Mouse (Mus musculus) forebrain, embryonic 14.5 days (tissue): ENCODE measurements at regions not wholly inside any gene's neighbourhood (a gene's known extent, or its start where the extent isn't known, plus 50 kb on each side); places are given as distances from the start of the nearest gene placed in this dataset.

Source experiments
- ATAC-seq: fragments of 200-750 bp; cut with Nextera tagmentation; 2 replicates; pipeline ENCODE4 v1.8.0; 2017; ENCODE audit warnings: mild to moderate bottlenecking, moderate library complexity
- DNase-seq: peaks from one replicate; pipeline ENCODE4 v3.0.0-alpha.2; 2015; ENCODE audit warnings: low spot score
- H3K27ac ChIP-seq: fragments of 300-500 bp; sonication (generic); 2 replicates; pipeline ENCODE4 v1.5.1; 2014; ENCODE audit warnings: low read depth, mild to moderate bottlenecking, control low read depth, low read length, moderate library complexity
- H3K27me3 ChIP-seq: fragments of 300-500 bp; sonication (generic); replicated peaks from 2 replicates; pipeline ENCODE4 v1.6.1; 2014; ENCODE audit warnings: low read length, control low read depth, mixed read lengths; ENCODE audit not compliant: control insufficient read depth, insufficient read depth
- H3K36me3 ChIP-seq: fragments of 300-500 bp; sonication (generic); 2 replicates; pipeline ENCODE4 v1.6.1; 2014; ENCODE audit warnings: low read length, control low read depth; ENCODE audit not compliant: control insufficient read depth, insufficient read depth
- H3K4me1 ChIP-seq: fragments of 300-500 bp; sonication (generic); 2 replicates; pipeline ENCODE4 v1.6.1; 2014; ENCODE audit warnings: antibody characterized with exemption, low read length, control low read depth; ENCODE audit not compliant: control insufficient read depth, insufficient read depth
- H3K4me2 ChIP-seq: fragments of 300-500 bp; sonication (generic); 2 replicates; pipeline ENCODE4 v1.6.1; 2014; ENCODE audit warnings: mild to moderate bottlenecking, control low read depth, low read length
- H3K4me3 ChIP-seq: fragments of 300-500 bp; sonication (generic); 2 replicates; pipeline ENCODE4 v1.5.1; 2014; ENCODE audit warnings: low read depth, low read length, control low read depth
- H3K9ac ChIP-seq: fragments of 300-500 bp; sonication (generic); 2 replicates; pipeline ENCODE4 v1.6.1; 2014; ENCODE audit warnings: mild to moderate bottlenecking, low read length, control low read depth, moderate library complexity
- H3K9me3 ChIP-seq: fragments of 300-500 bp; sonication (generic); replicated peaks from 2 replicates; pipeline ENCODE4 v1.6.1; 2016; ENCODE audit warnings: low read length, control low read depth, mixed read lengths; ENCODE audit not compliant: control insufficient read depth
- WGBS: fragments of 180-500 bp; shearing (Covaris S2); extraction: QIAGEN DNeasy Blood & Tissue Kit; methylation state at CpG from one replicate; pipeline ENCODE4 v1.1.7; 2014; 5-methylcytosine and 5-hydroxymethylcytosine counted together

- Histone ChIP-seq H3K36me3 (no peaks in the 10 kb centered on the region), H3K4me2 (no peak overlapping the region), H3K4me1 (peaks cover 3% of the 10 kb centered on the region; the same call in 1 of the 2 replicates), H3K27me3 (no peaks in the 10 kb centered on the region), H3K9me3 (no peaks in the 10 kb centered on the region), H3K4me3 (no peak overlapping the region), H3K9ac (no peak overlapping the region), H3K27ac (no peak overlapping the region)
- peak; percentile 6 for DNase-seq
- ATAC-seq = no peak
- WGBS = 50% methylated on average over 6 of the region's 6 CpGs
Measured at GRCm38 (mm10) chr14:89988983-89989382, 1517.8 kb upstream of the Pcdh20 start.

- DNase-seq (no peak), ATAC-seq (no peak)
- H3K4me2 ChIP-seq = no peak overlapping the region
- no peaks in the 10 kb centered on the region for H3K27me3 ChIP-seq
- no peak overlapping the region for H3K27ac ChIP-seq
- no peak overlapping the region for H3K4me3 ChIP-seq
- peaks cover 3% of the 10 kb centered on the region; the same call in 1 of the 2 replicates for H3K4me1 ChIP-seq
- 6% methylated on average over 1 of the region's 1 CpGs for WGBS
- no peaks in the 10 kb centered on the region for H3K36me3 ChIP-seq
- H3K9me3 ChIP-seq = no peaks in the 10 kb centered on the region
- no peak overlapping the region for H3K9ac ChIP-seq
Measured at GRCm38 (mm10) chr14:89986072-89986471, 1514.9 kb upstream of the Pcdh20 start.

GRCm38 (mm10) chr14:89985630-89986029 lies 1514.4 kb upstream of the Pcdh20 start:
- Histone ChIP-seq H3K9me3 (no peaks in the 10 kb centered on the region), H3K4me3 (no peak overlapping the region), H3K4me1 (peaks cover 3% of the 10 kb centered on the region; the same call in 1 of the 2 replicates), H3K4me2 (no peak overlapping the region), H3K36me3 (no peaks in the 10 kb centered on the region), H3K9ac (no peak overlapping the region), H3K27me3 (no peaks in the 10 kb centered on the region), H3K27ac (no peak overlapping the region)
- WGBS = 4% methylated on average over 1 of the region's 1 CpGs
- DNase-seq (peak; percentile 41), ATAC-seq (peak; percentile 54; the same call in 1 of the 2 replicates)
